Mouse (Mus musculus) MEL (cell line): ENCODE measurements around the gene Bpgm.

Experiments
- CHD2 ChIP-seq: IDR thresholded peaks from 2 replicates; pipeline ENCODE4 v1.6.1; 2011; ENCODE audit warnings: low read length, improper control_type of control experiment
- CTCF ChIP-seq, 3 experiments: IDR thresholded peaks in 2 of 3; conservative IDR thresholded peaks in 1 of 3; 2 replicates each; pipeline ENCODE4 v1.5.1; 2011 to 2012; ENCODE audit warnings: low read length in 3 of 3, low read depth in 2 of 3, mild to moderate bottlenecking in 2 of 3, improper control_type of control experiment in 1 of 3, inconsistent platforms in 1 of 3, mixed read lengths in 1 of 3, moderate library complexity in 1 of 3; ENCODE audit not compliant: control insufficient read depth in 1 of 3, insufficient read depth in 1 of 3, poor library complexity in 1 of 3, severe bottlenecking in 1 of 3
- E2F4 ChIP-seq: IDR thresholded peaks from 2 replicates; pipeline ENCODE4 v1.6.1; 2011; ENCODE audit warnings: low read depth, low read length, improper control_type of control experiment, borderline replicate concordance
- JUND ChIP-seq: IDR thresholded peaks from 2 replicates; pipeline ENCODE4 v1.6.1; 2011; ENCODE audit warnings: low read depth, mild to moderate bottlenecking, improper control_type of control experiment, low read length
- KAT2A ChIP-seq: conservative IDR thresholded peaks from 2 replicates; pipeline ENCODE4 v1.6.1; 2012; ENCODE audit warnings: low read depth, low read length, improper control_type of control experiment, inconsistent platforms
- MAX ChIP-seq: IDR thresholded peaks from 2 replicates; pipeline ENCODE4 v1.6.1; 2011; ENCODE audit warnings: low read length, improper control_type of control experiment
- NRF1 ChIP-seq: IDR thresholded peaks from 2 replicates; pipeline ENCODE4 v1.6.1; 2014; ENCODE audit warnings: low read depth, mild to moderate bottlenecking, inconsistent platforms, low read length, improper control_type of control experiment, moderate library complexity; ENCODE audit not compliant: poor library complexity, insufficient read depth, severe bottlenecking
- POLR2A ChIP-seq, 2 experiments: IDR thresholded peaks; 2 replicates each; pipeline ENCODE4 v1.6.1; 2011 to 2012; ENCODE audit warnings: low read length in 2 of 2, mild to moderate bottlenecking in 2 of 2, control low read depth in 1 of 2, improper control_type of control experiment in 1 of 2, low read depth in 1 of 2, moderate library complexity in 1 of 2; ENCODE audit not compliant: control insufficient read depth in 1 of 2, insufficient read depth in 1 of 2, poor library complexity in 1 of 2
- SMC3 ChIP-seq: IDR thresholded peaks from 2 replicates; pipeline ENCODE4 v1.6.1; 2011; ENCODE audit warnings: low read depth, low read length, improper control_type of control experiment
- TAL1 ChIP-seq: IDR thresholded peaks from 2 replicates; pipeline ENCODE4 v1.6.1; 2012; ENCODE audit warnings: mild to moderate bottlenecking, inconsistent platforms, low read length, moderate library complexity, mixed read lengths
- TCF12 ChIP-seq: IDR thresholded peaks from 2 replicates; pipeline ENCODE4 v1.6.1; 2014; ENCODE audit warnings: low read depth, mild to moderate bottlenecking, inconsistent platforms, low read length, improper control_type of control experiment, moderate library complexity
- USF2 ChIP-seq, 2 experiments: IDR thresholded peaks; 2 replicates each; pipeline ENCODE4 v1.6.1; 2011 to 2012; ENCODE audit warnings: improper control_type of control experiment in 2 of 2, low read length in 2 of 2, borderline replicate concordance in 1 of 2, inconsistent platforms in 1 of 2, low read depth in 1 of 2, mild to moderate bottlenecking in 1 of 2; ENCODE audit not compliant: insufficient read depth in 1 of 2
- ZC3H11A ChIP-seq: IDR thresholded peaks from 2 replicates; pipeline ENCODE4 v1.6.1; 2012; ENCODE audit warnings: low read depth, mild to moderate bottlenecking, inconsistent platforms, low read length, improper control_type of control experiment
- ZMIZ1 ChIP-seq: IDR thresholded peaks from 2 replicates; pipeline ENCODE4 v1.6.1; 2012; ENCODE audit warnings: low read depth, mild to moderate bottlenecking, inconsistent platforms, low read length, improper control_type of control experiment, moderate library complexity

DNA sequence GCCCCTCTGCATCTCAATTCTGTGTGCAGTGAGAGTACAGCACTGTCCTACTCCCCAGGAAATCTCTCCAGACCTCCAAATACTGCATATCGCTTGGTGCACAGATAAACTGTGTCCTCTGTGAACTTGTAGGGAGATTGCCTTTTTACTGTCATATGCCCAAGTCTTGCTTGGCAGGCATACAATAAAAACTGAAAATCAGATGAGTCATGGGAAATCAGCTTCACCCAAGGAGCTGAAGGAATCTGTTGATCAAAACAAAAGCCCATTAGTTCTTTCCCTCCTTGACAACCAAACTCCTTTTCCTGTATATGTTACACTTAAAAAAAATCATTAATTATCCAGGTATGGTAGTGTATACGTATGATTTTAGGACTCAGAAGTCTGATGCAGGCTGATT is 32.2 kb upstream of the Bpgm start:
- TF ChIP-seq POLR2A (IDR thresholded peaks at IDR 0.05; ENCODE audit: control insufficient read depth in 1 of 2, insufficient read depth in 1 of 2, low read depth in 1 of 2, low read length in 2 of 2, poor library complexity in 1 of 2), result no peak
- no peak for TF ChIP-seq CHD2
- TF ChIP-seq TAL1, result no peak
- no peak for TF ChIP-seq SMC3
- no peak for TF ChIP-seq JUND
- no peak for TF ChIP-seq TCF12
- TF ChIP-seq E2F4, result no peak
- TF ChIP-seq ZMIZ1, result no peak
- TF ChIP-seq CTCF (IDR thresholded peaks at IDR 0.05 in 2 of 3, conservative IDR thresholded peaks at IDR 0.05 in 1 of 3; ENCODE audit: control insufficient read depth in 1 of 3, insufficient read depth in 1 of 3, low read depth in 2 of 3, low read length in 3 of 3, poor library complexity in 1 of 3, severe bottlenecking in 1 of 3), result no peak
- TF ChIP-seq KAT2A, result no peak
- no peak for TF ChIP-seq NRF1
- TF ChIP-seq ZC3H11A, result no peak
- no peak for TF ChIP-seq MAX
- TF ChIP-seq USF2 (IDR thresholded peaks at IDR 0.05; ENCODE audit: borderline replicate concordance in 1 of 2, insufficient read depth in 1 of 2, low read depth in 1 of 2, low read length in 2 of 2), result no peak
